Mouse (Mus musculus): ENCODE data around the gene Lgals3bp. TPM values are rescaled to one million over a fixed set of nuclear protein-coding genes. Genes with fewer than 3 reads are reported as not detected.
A peak's percentile ranks its signal among the peaks of the same experiment; 100 is the strongest.

Gene Lgals3bp
- polyA plus RNA-seq, 2 experiments, result 8.7 to 13.7 TPM

DNA sequence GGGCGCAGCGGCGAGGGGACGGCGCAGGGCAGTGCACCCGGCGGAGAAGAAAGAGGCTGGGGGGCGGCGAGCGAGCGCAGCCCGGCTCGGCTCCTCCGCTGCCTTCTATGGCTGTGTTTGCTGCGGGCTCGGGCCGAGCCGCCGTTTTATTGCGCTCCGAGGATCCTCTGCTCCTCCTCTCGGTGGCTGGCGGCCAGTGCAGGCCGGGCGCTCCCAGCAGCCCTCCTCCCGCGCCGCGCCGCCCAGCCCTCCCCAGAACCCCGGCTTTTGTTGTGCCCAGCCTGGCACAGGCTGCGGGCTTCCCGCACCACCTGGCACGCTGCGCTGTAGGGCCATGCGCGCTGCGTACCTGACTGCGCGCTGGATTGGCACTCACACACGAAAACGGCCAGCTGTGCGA, 46.7 kb downstream of the Lgals3bp start:
- peak overlapping the region; percentile 98 for H3K9ac ChIP-seq (ENCODE audit: low read depth, low read length, severe bottlenecking)
- DNase-seq (ENCODE audit: low spot score), result peak; percentile 88
- peak overlapping the region; percentile 86 for H3K4me2 ChIP-seq (replicated peaks; ENCODE audit: low read depth, low read length, severe bottlenecking)
- peaks cover 23% of the 10 kb centered on the region for H3K36me3 ChIP-seq (ENCODE audit: control insufficient read depth, insufficient read depth, low read length)
- H3K4me3 ChIP-seq (replicated peaks; ENCODE audit: low read length), result peak overlapping the region; percentile 93
- TF ChIP-seq POLR2A (IDR thresholded peaks at IDR 0.05; ENCODE audit: borderline replicate concordance, extremely low read depth, insufficient read depth, insufficient read length), result peak; percentile 79; the same call in 1 of the 2 replicates
- peaks cover 32% of the 10 kb centered on the region for H3K4me1 ChIP-seq (ENCODE audit: control insufficient read depth, insufficient read depth, low read length)
- no peaks in the 10 kb centered on the region for H3K27me3 ChIP-seq (ENCODE audit: control insufficient read depth, insufficient read depth, low read length)
- peak overlapping the region; percentile 96 for H3K27ac ChIP-seq (replicated peaks; ENCODE audit: low read depth, low read length)
- ATAC-seq (ENCODE audit: low FRiP score, low read depth), result peak; percentile 96
- H3K9me3 ChIP-seq (ENCODE audit: control insufficient read depth, low read length), result no peaks in the 10 kb centered on the region
- WGBS, result 0% methylated on average over 16 of the region's 43 CpGs

DNA sequence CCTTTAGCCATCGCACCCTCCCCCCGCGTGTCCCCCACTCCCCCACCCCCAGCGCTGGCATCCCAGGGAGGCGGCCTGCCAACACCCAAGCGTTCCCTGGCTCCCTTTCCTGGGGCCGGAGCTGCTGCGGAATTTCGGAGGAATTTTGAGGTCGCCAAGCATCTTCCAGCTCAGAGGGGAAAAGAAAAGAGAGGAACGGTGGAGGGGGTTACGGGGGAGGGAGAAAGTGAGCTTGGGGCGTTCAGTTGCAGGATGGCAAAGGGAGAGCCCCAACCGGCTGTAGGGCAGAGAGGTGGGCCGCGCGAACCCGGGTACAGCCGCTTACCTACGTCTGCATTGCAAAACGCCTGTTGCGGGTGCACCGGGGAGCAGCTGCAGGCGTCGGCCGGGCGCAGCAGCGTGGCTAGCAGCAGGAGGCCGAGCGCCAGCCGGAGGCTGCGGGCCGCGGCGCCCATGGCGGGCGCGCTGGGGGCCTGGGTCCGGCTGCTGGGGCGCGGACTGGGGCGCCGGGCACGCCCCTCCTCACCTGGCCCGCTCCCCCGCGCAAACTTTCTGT, 47.2 kb downstream of the Lgals3bp start:
- Histone ChIP-seq H3K4me1 (ENCODE audit: control insufficient read depth, insufficient read depth, low read length) (peaks cover 37% of the 10 kb centered on the region), H3K4me3 (replicated peaks; ENCODE audit: low read length) (peak overlapping the region; percentile 93), H3K4me2 (replicated peaks; ENCODE audit: low read depth, low read length, severe bottlenecking) (peak overlapping the region; percentile 86), H3K27me3 (ENCODE audit: control insufficient read depth, insufficient read depth, low read length) (no peaks in the 10 kb centered on the region), H3K9me3 (ENCODE audit: control insufficient read depth, low read length) (no peaks in the 10 kb centered on the region), H3K36me3 (ENCODE audit: control insufficient read depth, insufficient read depth, low read length) (peaks cover 23% of the 10 kb centered on the region), H3K27ac (replicated peaks; ENCODE audit: low read depth, low read length) (peak overlapping the region; percentile 96), H3K9ac (ENCODE audit: low read depth, low read length, severe bottlenecking) (peak overlapping the region; percentile 98)
- peak; percentile 45; the same call in 1 of the 2 replicates for ATAC-seq (ENCODE audit: low FRiP score, low read depth)
- DNase-seq (ENCODE audit: low spot score), result no peak
- no peak for TF ChIP-seq POLR2A (IDR thresholded peaks at IDR 0.05; ENCODE audit: borderline replicate concordance, extremely low read depth, insufficient read depth, insufficient read length)
- 1% methylated on average over 20 of the region's 47 CpGs for WGBS

DNA sequence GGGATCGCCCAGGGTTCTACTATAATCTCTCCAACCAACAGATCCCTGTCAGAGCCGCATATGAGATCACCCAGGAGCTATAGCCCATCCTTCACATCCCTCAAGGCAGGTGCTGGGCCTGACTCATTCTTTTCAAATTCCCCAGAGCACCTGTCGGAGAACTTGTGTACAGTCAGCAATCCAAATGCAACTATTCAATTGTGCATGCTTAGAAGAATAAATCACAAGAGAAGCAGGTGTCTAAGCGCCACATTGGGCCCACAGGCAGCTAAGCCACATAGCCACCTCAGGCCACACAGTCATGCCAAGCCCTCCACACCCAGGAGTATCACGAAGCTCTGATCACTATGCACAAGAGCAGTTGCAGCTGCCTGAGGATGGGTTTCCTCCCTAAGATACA, 52.4 kb downstream of the Lgals3bp start:
- no peak overlapping the region for H3K9ac ChIP-seq (ENCODE audit: low read depth, low read length, severe bottlenecking)
- no peaks in the 10 kb centered on the region for H3K27me3 ChIP-seq (ENCODE audit: control insufficient read depth, insufficient read depth, low read length)
- peaks cover 54% of the 10 kb centered on the region for H3K4me1 ChIP-seq (ENCODE audit: control insufficient read depth, insufficient read depth, low read length)
- H3K9me3 ChIP-seq (ENCODE audit: control insufficient read depth, low read length), result no peaks in the 10 kb centered on the region
- 74% methylated on average over 5 of the region's 5 CpGs for WGBS
- H3K4me2 ChIP-seq (replicated peaks; ENCODE audit: low read depth, low read length, severe bottlenecking), result no peak overlapping the region
- no peak overlapping the region for H3K4me3 ChIP-seq (replicated peaks; ENCODE audit: low read length)
- peak overlapping the region; percentile 50; the same call in 1 of the 2 replicates for H3K27ac ChIP-seq (replicated peaks; ENCODE audit: low read depth, low read length)
- ATAC-seq (ENCODE audit: low FRiP score, low read depth), result no peak
- TF ChIP-seq POLR2A (IDR thresholded peaks at IDR 0.05; ENCODE audit: borderline replicate concordance, extremely low read depth, insufficient read depth, insufficient read length), result no peak
- DNase-seq (ENCODE audit: low spot score), result no peak
- H3K36me3 ChIP-seq (ENCODE audit: control insufficient read depth, insufficient read depth, low read length), result peaks cover 23% of the 10 kb centered on the region

DNA sequence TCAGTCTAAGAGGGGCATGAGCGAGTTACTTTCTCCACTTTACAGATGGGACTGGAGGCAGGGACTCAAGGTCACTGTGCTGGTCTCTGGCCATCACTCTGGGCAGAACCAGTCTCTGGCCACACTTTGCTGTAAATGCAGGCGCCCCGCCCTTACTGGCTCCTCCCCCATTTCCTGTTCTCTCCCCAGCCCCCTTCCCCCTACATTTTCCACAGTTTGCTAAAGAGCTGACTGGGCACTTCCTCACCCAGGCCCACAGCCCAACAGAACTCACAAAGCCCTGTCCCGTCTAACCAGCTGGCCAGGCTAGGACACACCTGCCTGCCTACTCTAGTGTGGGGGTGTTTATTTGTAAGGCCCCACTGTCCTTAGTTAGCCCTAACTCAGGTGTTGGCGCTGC, 53.0 kb downstream of the Lgals3bp start:
- H3K9ac ChIP-seq (ENCODE audit: low read depth, low read length, severe bottlenecking), result no peak overlapping the region
- no peak for TF ChIP-seq POLR2A (IDR thresholded peaks at IDR 0.05; ENCODE audit: borderline replicate concordance, extremely low read depth, insufficient read depth, insufficient read length)
- H3K4me3 ChIP-seq (replicated peaks; ENCODE audit: low read length), result no peak overlapping the region

DNA sequence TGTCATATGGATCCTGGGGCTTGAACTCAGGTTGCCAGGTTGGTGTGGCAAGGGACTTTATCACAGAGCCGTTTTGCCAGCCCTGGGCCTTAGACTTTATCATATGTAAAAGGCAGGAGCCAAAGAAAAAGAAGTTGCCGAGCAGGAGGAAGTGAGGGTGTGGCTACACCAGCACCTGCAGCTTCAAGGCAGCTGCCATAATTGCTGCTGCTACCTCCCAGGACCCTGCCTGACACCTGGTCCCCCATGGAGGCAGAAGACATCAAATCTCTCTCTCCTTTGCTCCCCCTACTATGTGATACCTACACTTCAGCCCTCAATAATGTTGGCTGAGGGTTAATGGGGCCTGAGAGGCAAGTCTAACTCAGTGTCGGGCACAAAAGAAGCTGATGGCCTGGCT, 53.5 kb downstream of the Lgals3bp start:
- TF ChIP-seq POLR2A (IDR thresholded peaks at IDR 0.05; ENCODE audit: borderline replicate concordance, extremely low read depth, insufficient read depth, insufficient read length), result no peak
- no peak for ATAC-seq (ENCODE audit: low FRiP score, low read depth)
- Histone ChIP-seq H3K27ac (replicated peaks; ENCODE audit: low read depth, low read length) (no peak overlapping the region), H3K4me2 (replicated peaks; ENCODE audit: low read depth, low read length, severe bottlenecking) (no peak overlapping the region), H3K9me3 (ENCODE audit: control insufficient read depth, low read length) (no peaks in the 10 kb centered on the region), H3K36me3 (ENCODE audit: control insufficient read depth, insufficient read depth, low read length) (peaks cover 23% of the 10 kb centered on the region), H3K4me1 (ENCODE audit: control insufficient read depth, insufficient read depth, low read length) (peaks cover 45% of the 10 kb centered on the region), H3K4me3 (replicated peaks; ENCODE audit: low read length) (no peak overlapping the region), H3K27me3 (ENCODE audit: control insufficient read depth, insufficient read depth, low read length) (no peaks in the 10 kb centered on the region), H3K9ac (ENCODE audit: low read depth, low read length, severe bottlenecking) (no peak overlapping the region)
- DNase-seq (ENCODE audit: low spot score), result no peak
- WGBS, result 48% methylated on average over 3 of the region's 3 CpGs

More for the DNA sequence above, 53.0 kb downstream of the Lgals3bp start:
- 45% methylated on average over 5 of the region's 5 CpGs for whole genome bisulfite sequencing
- peaks cover 23% of the 10 kb centered on the region for H3K36me3 ChIP-seq (ENCODE audit: control insufficient read depth, insufficient read depth, low read length)
- no peaks in the 10 kb centered on the region for H3K9me3 ChIP-seq (ENCODE audit: control insufficient read depth, low read length)
- no peaks in the 10 kb centered on the region for H3K27me3 ChIP-seq (ENCODE audit: control insufficient read depth, insufficient read depth, low read length)
- DNase-seq (ENCODE audit: low spot score) (no peak), ATAC-seq (ENCODE audit: low FRiP score, low read depth) (no peak)
- H3K4me2 ChIP-seq (replicated peaks; ENCODE audit: low read depth, low read length, severe bottlenecking), result no peak overlapping the region; the same call in 1 of the 2 replicates
- H3K27ac ChIP-seq (replicated peaks; ENCODE audit: low read depth, low read length), result peak overlapping the region; percentile 50; the same call in 1 of the 2 replicates
- peaks cover 49% of the 10 kb centered on the region for H3K4me1 ChIP-seq (ENCODE audit: control insufficient read depth, insufficient read depth, low read length)

Measured in limb, embryonic 14.5 days (tissue).